Mouse (Mus musculus) 3T3-L1 (cell line): ENCODE measurements at regions not wholly inside any gene's neighbourhood (a gene's known extent, or its start where the extent isn't known, plus 50 kb on each side); places are given as distances from the start of the nearest gene placed in this dataset.

Experiments used
- DNase-seq: peaks from one replicate; pipeline ENCODE4 v3.0.0-alpha.2; 2015; ENCODE audit warnings: low read depth, low spot score

- DNase-seq: no peak
Observed at GRCm38 (mm10) chr12:27283964-27284363, 58.4 kb downstream of the Sox11 start.

GRCm38 (mm10) chr12:27261965-27262364 lies 80.4 kb downstream of the Sox11 start:
- no peak for DNase-seq

- no peak for DNase-seq
Observed at GRCm38 (mm10) chr12:27254125-27254524, 88.2 kb downstream of the Sox11 start.

GRCm38 (mm10) chr12:27251521-27251920 lies 90.9 kb downstream of the Sox11 start:
- DNase-seq: no peak

GRCm38 (mm10) chr12:27248545-27248855 lies 93.9 kb downstream of the Sox11 start:
- no peak for DNase-seq

- DNase-seq: no peak
Observed at GRCm38 (mm10) chr12:27247756-27248544, 94.4 kb downstream of the Sox11 start.

- no peak for DNase-seq
Observed at GRCm38 (mm10) chr12:27235748-27236147, 106.6 kb downstream of the Sox11 start.

- no peak for DNase-seq
Observed at GRCm38 (mm10) chr12:27221541-27221940, 120.8 kb downstream of the Sox11 start.

- no peak for DNase-seq
Observed at GRCm38 (mm10) chr12:27201191-27201590, 141.2 kb downstream of the Sox11 start.

GRCm38 (mm10) chr12:27194001-27194400 lies 148.4 kb downstream of the Sox11 start:
- DNase-seq: no peak

GRCm38 (mm10) chr12:27191916-27192315 lies 150.5 kb downstream of the Sox11 start:
- no peak for DNase-seq

GRCm38 (mm10) chr12:27187480-27187879 lies 154.9 kb downstream of the Sox11 start:
- no peak for DNase-seq

- DNase-seq: no peak
Observed at GRCm38 (mm10) chr12:27182397-27183375, 159.7 kb downstream of the Sox11 start.

GRCm38 (mm10) chr12:27173561-27173960 lies 168.8 kb downstream of the Sox11 start:
- DNase-seq: no peak

GRCm38 (mm10) chr12:27173151-27173550 lies 169.2 kb downstream of the Sox11 start:
- no peak for DNase-seq

- DNase-seq: no peak
Observed at GRCm38 (mm10) chr12:27171595-27171994, 170.8 kb downstream of the Sox11 start.

GRCm38 (mm10) chr12:27164920-27165504 lies 177.4 kb downstream of the Sox11 start:
- DNase-seq: no peak

- DNase-seq: no peak
Observed at GRCm38 (mm10) chr12:27160063-27160686, 182.2 kb downstream of the Sox11 start.

- DNase-seq: no peak
Observed at GRCm38 (mm10) chr12:27159416-27160062, 182.8 kb downstream of the Sox11 start.

- no peak for DNase-seq
Observed at GRCm38 (mm10) chr12:27150871-27151853, 191.2 kb downstream of the Sox11 start.
